In genomic region chr14:34586871-34587270, GRCm38 (mm10) we compare ENCODE assay signal across 35 mouse cellular contexts. TPM values are rescaled to one million over a fixed set of nuclear protein-coding genes. Genes with fewer than 3 reads are reported as not detected.
DNase-seq lines count a peak whose midpoint lies in the region; ATAC-seq lines count a peak whose summit lies in the region.
"Had no signal": no experiment of that assay in that cellular context is flagged by ENCODE, and none has a peak within 500 bp of the region (broad histone marks: within the 10 kb centered on the region; RNA-seq: fewer than 3 reads in every experiment).

No protein-coding gene starts in this region.

- WGBS in heart, embryonic 10.5 days = 44% methylated on average over 3 of the region's 3 CpGs
- WGBS in heart, embryonic 14.5 days = 22% methylated on average over 3 of the region's 3 CpGs

- no peaks in the 10 kb centered on the region for H3K9me3 ChIP-seq in heart, embryonic 10.5 days
- no peaks in the 10 kb centered on the region for H3K9me3 ChIP-seq in heart, embryonic 14.5 days (ENCODE audit: control insufficient read depth, low read length)
- H3K9me3 ChIP-seq: forebrain, embryonic 13.5 days; hindbrain, embryonic 13.5 days; kidney, embryonic 15.5 days; limb, embryonic 13.5 days; lung, embryonic 15.5 days; midbrain, embryonic 10.5 days; midbrain, embryonic 15.5 days had no signal

- peak overlapping the region; percentile 89 for H3K4me2 ChIP-seq in heart, embryonic 14.5 days (ENCODE audit: low read length)
- H3K4me2 ChIP-seq: forebrain, embryonic 13.5 days; hindbrain, embryonic 13.5 days; kidney, embryonic 15.5 days; limb, embryonic 13.5 days; liver, embryonic 11.5 days; lung, embryonic 15.5 days; midbrain, embryonic 15.5 days had no signal

- H3K36me3 ChIP-seq in heart, embryonic 10.5 days = peaks cover 32% of the 10 kb centered on the region
- peaks cover 34% of the 10 kb centered on the region for H3K36me3 ChIP-seq in heart, embryonic 14.5 days (ENCODE audit: control insufficient read depth, insufficient read depth, low read length)
- H3K36me3 ChIP-seq: hindbrain, embryonic 13.5 days; kidney, embryonic 15.5 days; limb, embryonic 13.5 days; lung, embryonic 15.5 days; midbrain, embryonic 10.5 days; midbrain, embryonic 15.5 days had no signal

- no peak for ATAC-seq in heart, embryonic 14.5 days (ENCODE audit: insufficient number of reproducible peaks, insufficient read depth, low FRiP score, low read depth)
- ATAC-seq: forebrain, embryonic 13.5 days; midbrain, embryonic 15.5 days had no signal

- H3K4me1 ChIP-seq in heart, embryonic 10.5 days = peaks cover 82% of the 10 kb centered on the region
- H3K4me1 ChIP-seq in heart, embryonic 14.5 days (ENCODE audit: control insufficient read depth in 2 of 2, insufficient read depth in 2 of 2, low read length in 2 of 2) = peaks cover 56 to 64% of the 10 kb centered on the region in 2 experiments
- H3K4me1 ChIP-seq: forebrain, embryonic 13.5 days; midbrain, embryonic 15.5 days had no signal

- H3K9ac ChIP-seq in heart, embryonic 14.5 days (ENCODE audit: low read length) = peak overlapping the region; percentile 89
- H3K9ac ChIP-seq: forebrain, embryonic 13.5 days; hindbrain, embryonic 13.5 days; kidney, embryonic 15.5 days; limb, embryonic 13.5 days; lung, embryonic 15.5 days; midbrain, embryonic 15.5 days had no signal

- peak overlapping the region; percentile 94 for H3K27ac ChIP-seq in heart, embryonic 10.5 days
- H3K27ac ChIP-seq in heart, embryonic 14.5 days (replicated peaks in 1 of 2; ENCODE audit: control insufficient read depth in 1 of 2, insufficient read depth in 1 of 2, low read depth in 2 of 2, low read length in 2 of 2) = peak overlapping the region; percentile 97
- H3K27ac ChIP-seq: forebrain, embryonic 13.5 days; hindbrain, embryonic 13.5 days; kidney, embryonic 15.5 days; limb, embryonic 13.5 days; lung, embryonic 15.5 days; midbrain, embryonic 10.5 days; midbrain, embryonic 15.5 days had no signal

- H3K4me3 ChIP-seq in heart, embryonic 10.5 days = peak overlapping the region; percentile 66
- peak overlapping the region; percentile 57 to 62 for H3K4me3 ChIP-seq in heart, embryonic 14.5 days (ENCODE audit: control insufficient read depth in 1 of 2, insufficient read depth in 1 of 2, low read depth in 1 of 2, low read length in 2 of 2)
- H3K4me3 ChIP-seq: forebrain, embryonic 13.5 days; hindbrain, embryonic 13.5 days; kidney, embryonic 15.5 days; limb, embryonic 13.5 days; lung, embryonic 15.5 days; midbrain, embryonic 10.5 days; midbrain, embryonic 15.5 days had no signal

- no peak for DNase-seq in heart, embryonic 10.5 days (ENCODE audit: low spot score)
- no peak for DNase-seq in heart, postnatal 25 days (ENCODE audit: low spot score)
- DNase-seq in heart, postnatal 10 days = peak; percentile 41 to 47
- DNase-seq in skeletal muscle tissue, adult 2 months (ENCODE audit: low read depth, low spot score) = peak; percentile 65
- no peak for DNase-seq in adrenal gland, postnatal 14 days
- DNase-seq in testis, postnatal 14 days (ENCODE audit: low spot score) = no peak
- DNase-seq: adrenal gland, postnatal 36 days; cerebellum, adult 2 months; cerebellum, postnatal 14 days; gastrocnemius, postnatal 25 days; kidney, adult 18-20 months; kidney, postnatal 36 days; right cerebral cortex, adult 18-20 months; thymus, adult 18-20 months; thymus, postnatal 25 days had no signal

- intact Hi-C loops in heart, postnatal 25 days (cut with DNase I) = no loop called here
- intact Hi-C loops in heart, postnatal 10 days (cut with DNase I) = no loop called here

- H3K27me3 ChIP-seq in heart, embryonic 10.5 days (ENCODE audit: insufficient read depth, poor library complexity, severe bottlenecking) = no peaks in the 10 kb centered on the region
- no peaks in the 10 kb centered on the region for H3K27me3 ChIP-seq in heart, embryonic 14.5 days (ENCODE audit: control insufficient read depth, insufficient read depth, low read length)
- H3K27me3 ChIP-seq: forebrain, embryonic 13.5 days; hindbrain, embryonic 13.5 days; kidney, embryonic 15.5 days; limb, embryonic 13.5 days; lung, embryonic 15.5 days; midbrain, embryonic 15.5 days had no signal

RNA-seq across cellular contexts. Expression of gene Ldb3, which starts 1.6 kb away (rescaled TPM):
- polyA plus RNA-seq in heart, embryonic 10.5 days (2016; fragmentation: Nextera tagmentation; extraction: Ambion mirVana) = 136 and 219 TPM in 2 replicates
- 1,000 to 10,000 TPM; 1,007 to 1,096 TPM for total RNA-seq in heart, postnatal 25 days (2021)
- polyA plus RNA-seq in heart, embryonic 14.5 days (2014; fragmentation: Nextera tagmentation; extraction: Ambion mirVana) = 301 and 314 TPM in 2 replicates
- total RNA-seq in heart, postnatal 10 days (2021) = 100 to 1,000 TPM; 879 to 920 TPM
- total RNA-seq in adrenal gland, postnatal 14 days (2021) = 0.44 and 1.2 TPM in 2 replicates
- total RNA-seq: megakaryocyte progenitor cell, adult 5-6 weeks; neutrophil, adult 5-6 weeks had no signal

RNA-seq across cellular contexts. Expression of gene Opn4, which starts 13.1 kb away (rescaled TPM):
- 4.1 and 5.9 TPM in 2 replicates for polyA plus RNA-seq in heart, embryonic 10.5 days (2016; fragmentation: Nextera tagmentation; extraction: Ambion mirVana)
- 1 to 10 TPM; 2.6 to 2.9 TPM for total RNA-seq in heart, postnatal 25 days (2021)
- 5.0 and 5.2 TPM in 2 replicates for polyA plus RNA-seq in heart, embryonic 14.5 days (2014; fragmentation: Nextera tagmentation; extraction: Ambion mirVana)
- total RNA-seq in heart, postnatal 10 days (2021) = 1 to 10 TPM; 2.0 to 2.3 TPM
- total RNA-seq in adrenal gland, postnatal 14 days (2021) = not detected in 2 replicates
- total RNA-seq: adrenal gland, adult 18-20 months; adrenal gland, postnatal 36 days; gastrocnemius, postnatal 25 days; layer of hippocampus, adult 8-10 months; layer of hippocampus, postnatal 25 days; left cerebral cortex, adult 8-10 months; left cerebral cortex, postnatal 36 days; megakaryocyte progenitor cell, adult 5-6 weeks; neutrophil, adult 5-6 weeks had no signal
- polyA plus RNA-seq: brain, embryonic 14.5 days; cortical plate, adult 2 months; embryonic facial prominence, embryonic 11.5 days; forebrain, embryonic 13.5 days; hindbrain, embryonic 13.5 days; limb, embryonic 13.5 days; liver, embryonic 11.5 days; midbrain, embryonic 15.5 days; neural tube, embryonic 11.5 days had no signal

Comparison
In these comparisons a context has a peak if more than half of its experiments do, and no peak if none do; other contexts are left out.
1. DNase-seq: peak in heart, postnatal 10 days (2 of 2) and skeletal muscle tissue, adult 2 months (single experiment); none in heart, embryonic 10.5 days (single experiment), heart, postnatal 25 days (single experiment), adrenal gland, postnatal 14 days (single experiment) and testis, postnatal 14 days (single experiment).
2. RNA of gene Ldb3, which starts 1.6 kb away (total RNA-seq): 1,007 to 1,096 TPM in heart, postnatal 25 days and 879 to 920 TPM in heart, postnatal 10 days; 0.44 to 1.2 TPM in adrenal gland, postnatal 14 days; every median in the first group is over 100 times any median in the second.